Mouse (Mus musculus): ENCODE results near the gene H2-Q2. TPM values are rescaled to one million over a fixed set of nuclear protein-coding genes. Genes with fewer than 3 reads are reported as not detected.
"Not testable (repeated sequence)": the region's sequence is repeated elsewhere in the genome, so short reads cannot be mapped to it uniquely, and the experiment has no call there.

H2-Q2 gene
- polyA plus RNA-seq, 1 experiment from 2014 or later, result 3.3 TPM

DNA sequence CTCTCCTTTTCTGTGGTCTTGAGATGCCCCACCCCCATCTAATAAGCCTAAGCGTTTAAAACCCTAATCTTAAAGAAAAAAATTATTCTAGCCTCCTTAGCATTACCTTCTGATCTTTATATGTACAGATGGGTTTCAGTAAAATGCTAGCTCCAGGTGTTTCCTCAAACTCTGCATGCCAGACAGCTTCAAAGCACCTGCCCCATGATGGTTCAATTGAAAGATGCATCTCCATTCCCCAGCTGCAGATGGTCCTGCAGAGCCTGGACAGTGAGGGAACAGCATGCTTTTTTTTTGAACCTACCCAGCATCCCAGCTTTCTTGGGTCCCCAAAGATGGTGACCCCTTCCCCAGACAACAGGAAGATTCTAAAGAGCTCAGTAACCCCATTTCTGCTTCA is 15.0 kb downstream of the H2-Q2 start:
- H3K27me3 ChIP-seq (replicated peaks; ENCODE audit: control insufficient read depth, insufficient read depth, low read length), result peaks cover 6% of the 10 kb centered on the region; the same call in 1 of the 2 replicates
- no peaks in the 10 kb centered on the region for H3K36me3 ChIP-seq (ENCODE audit: control insufficient read depth, insufficient read depth)
- no peaks in the 10 kb centered on the region for H3K9me3 ChIP-seq (ENCODE audit: control insufficient read depth, low read length)
- no peak overlapping the region for H3K4me3 ChIP-seq (replicated peaks; ENCODE audit: low read length)
- H3K4me1 ChIP-seq (replicated peaks; ENCODE audit: control insufficient read depth, insufficient read depth, low read length), result peaks cover 7% of the 10 kb centered on the region
- H3K27ac ChIP-seq (ENCODE audit: low read length), result no peak overlapping the region
- WGBS, result 47% methylated on average over 1 of the region's 1 CpGs
- no peak for ATAC-seq
- H3K9ac ChIP-seq (replicated peaks; ENCODE audit: low read depth, low read length), result no peak overlapping the region
- H3K4me2 ChIP-seq (ENCODE audit: low read length), result no peak overlapping the region

DNA sequence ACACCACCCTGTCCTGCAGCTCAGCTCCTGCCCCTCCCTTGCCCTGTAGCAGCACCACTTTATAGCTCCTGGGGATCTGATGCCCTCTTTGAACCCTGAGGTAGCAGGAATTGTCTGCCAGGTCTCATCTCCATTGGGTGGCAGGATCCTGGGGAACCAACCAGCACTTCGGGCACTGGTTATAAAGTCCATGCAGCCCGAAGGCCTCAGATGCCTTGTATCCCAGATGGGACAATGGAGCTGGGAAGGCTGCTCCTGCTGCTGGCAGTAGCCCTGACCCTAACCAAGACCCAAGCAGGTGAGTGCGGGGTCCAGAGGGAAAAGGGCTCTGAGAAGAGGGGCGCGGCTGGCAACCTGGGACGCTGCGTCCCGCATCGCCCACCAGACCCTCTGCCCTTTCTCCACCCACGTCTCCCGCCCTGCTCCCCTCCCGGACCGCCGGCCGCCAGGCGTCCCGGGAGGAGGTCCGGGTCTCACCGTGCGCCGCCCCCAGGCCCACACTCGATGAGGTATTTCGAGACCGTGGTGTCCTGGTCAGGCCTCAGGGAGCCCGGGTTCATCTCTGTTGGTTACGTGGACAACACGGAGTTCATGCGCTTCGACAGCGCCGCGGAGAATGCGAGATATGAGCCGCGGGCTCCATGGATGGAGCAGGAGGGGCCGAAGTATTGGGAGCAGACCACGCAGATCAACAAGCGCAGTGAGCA is 16.9 kb downstream of the H2-Q2 start:
- no peak for ATAC-seq
- whole genome bisulfite sequencing, result 9% methylated on average over 38 of the region's 38 CpGs
- H3K36me3 ChIP-seq (ENCODE audit: control insufficient read depth, insufficient read depth), result no peaks in the 10 kb centered on the region

DNA sequence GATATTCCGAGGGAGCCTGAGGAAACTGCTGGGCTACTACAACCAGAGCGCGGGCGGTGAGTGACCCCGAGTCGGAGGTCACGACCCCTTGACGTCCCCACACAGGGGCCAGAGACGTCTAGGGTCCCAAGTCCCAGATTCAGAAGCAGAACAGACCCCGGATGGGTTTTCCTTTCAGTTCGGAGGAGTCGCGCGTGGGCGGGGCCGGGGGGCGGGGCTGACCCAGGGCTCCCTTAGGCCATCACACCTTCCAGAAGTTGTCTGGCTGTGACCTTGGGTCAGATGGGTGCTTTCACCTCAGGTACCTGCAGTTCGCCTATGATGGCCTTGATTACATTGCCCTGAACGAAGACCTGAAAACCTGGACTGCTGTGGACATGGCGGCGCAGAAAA is 17.4 kb downstream of the H2-Q2 start:
- peak overlapping the region; percentile 36 for H3K4me3 ChIP-seq (replicated peaks; ENCODE audit: low read length)
- 17% methylated on average over 21 of the region's 21 CpGs for whole genome bisulfite sequencing
- H3K36me3 ChIP-seq (ENCODE audit: control insufficient read depth, insufficient read depth), result no peaks in the 10 kb centered on the region
- peak overlapping the region; percentile 45 for H3K9ac ChIP-seq (replicated peaks; ENCODE audit: low read depth, low read length)
- no peak for ATAC-seq
- H3K27ac ChIP-seq (ENCODE audit: low read length), result no peak overlapping the region
- peaks cover 6% of the 10 kb centered on the region; the same call in 1 of the 2 replicates for H3K27me3 ChIP-seq (replicated peaks; ENCODE audit: control insufficient read depth, insufficient read depth, low read length)
- peak overlapping the region; percentile 70 for H3K4me2 ChIP-seq (ENCODE audit: low read length)
- peaks cover 3% of the 10 kb centered on the region; the same call in 1 of the 2 replicates for H3K9me3 ChIP-seq (ENCODE audit: control insufficient read depth, low read length)
- peaks cover 7% of the 10 kb centered on the region for H3K4me1 ChIP-seq (replicated peaks; ENCODE audit: control insufficient read depth, insufficient read depth, low read length)

More for the DNA sequence above, 16.9 kb downstream of the H2-Q2 start:
- H3K4me3 ChIP-seq (replicated peaks; ENCODE audit: low read length), result peak overlapping the region; percentile 36
- peaks cover 3% of the 10 kb centered on the region; the same call in 1 of the 2 replicates for H3K9me3 ChIP-seq (ENCODE audit: control insufficient read depth, low read length)
- H3K27me3 ChIP-seq (replicated peaks; ENCODE audit: control insufficient read depth, insufficient read depth, low read length), result peaks cover 6% of the 10 kb centered on the region; the same call in 1 of the 2 replicates
- H3K4me1 ChIP-seq (replicated peaks; ENCODE audit: control insufficient read depth, insufficient read depth, low read length), result peaks cover 7% of the 10 kb centered on the region
- peak overlapping the region; percentile 45 for H3K9ac ChIP-seq (replicated peaks; ENCODE audit: low read depth, low read length)
- no peak overlapping the region for H3K27ac ChIP-seq (ENCODE audit: low read length)
- peak overlapping the region; percentile 70 for H3K4me2 ChIP-seq (ENCODE audit: low read length)

DNA sequence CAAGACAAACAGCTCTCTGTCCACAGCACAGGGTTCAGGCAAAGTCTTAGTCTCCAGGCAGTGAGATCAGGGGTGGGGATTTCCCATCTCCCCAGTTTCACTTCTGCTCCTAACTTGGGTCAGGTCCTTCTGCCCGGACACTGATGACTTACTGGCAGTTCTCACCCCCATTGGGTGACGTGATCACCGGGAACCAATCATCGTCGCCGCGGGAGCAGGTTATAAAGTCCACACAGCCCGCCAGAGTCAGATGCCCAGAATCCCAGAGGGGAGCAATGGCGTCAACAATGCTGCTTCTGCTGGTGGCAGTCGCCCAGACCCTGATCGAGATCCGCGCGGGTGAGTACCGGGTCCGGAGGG is 37.3 kb downstream of the H2-Q2 start, which contains the start of gene H2-Q4:
Gene H2-Q4 (plus strand): TSS at position 249 of the 360 bp plus-strand sequence.
- H3K9me3 ChIP-seq (ENCODE audit: control insufficient read depth, low read length), result no peaks in the 10 kb centered on the region; the same call in 1 of the 2 replicates
- no peaks in the 10 kb centered on the region for H3K36me3 ChIP-seq (ENCODE audit: control insufficient read depth, insufficient read depth)
- H3K4me2 ChIP-seq (ENCODE audit: low read length), result peak within 1 kb of the TSS; percentile 96
- ATAC-seq, result peak; percentile 79
- H3K9ac ChIP-seq (replicated peaks; ENCODE audit: low read depth, low read length), result peak within 1 kb of the TSS; percentile 63
- peak within 1 kb of the TSS; percentile 54 for H3K4me3 ChIP-seq (replicated peaks; ENCODE audit: low read length)
- no peak within 1 kb of the TSS for H3K27ac ChIP-seq (ENCODE audit: low read length)
- peaks cover 3% of the 10 kb centered on the region; the same call in 1 of the 2 replicates for H3K27me3 ChIP-seq (replicated peaks; ENCODE audit: control insufficient read depth, insufficient read depth, low read length)
- WGBS, result 0% methylated on average over 16 of the region's 16 CpGs
- H3K4me1 ChIP-seq (replicated peaks; ENCODE audit: control insufficient read depth, insufficient read depth, low read length), result peaks cover 12% of the 10 kb centered on the region

DNA sequence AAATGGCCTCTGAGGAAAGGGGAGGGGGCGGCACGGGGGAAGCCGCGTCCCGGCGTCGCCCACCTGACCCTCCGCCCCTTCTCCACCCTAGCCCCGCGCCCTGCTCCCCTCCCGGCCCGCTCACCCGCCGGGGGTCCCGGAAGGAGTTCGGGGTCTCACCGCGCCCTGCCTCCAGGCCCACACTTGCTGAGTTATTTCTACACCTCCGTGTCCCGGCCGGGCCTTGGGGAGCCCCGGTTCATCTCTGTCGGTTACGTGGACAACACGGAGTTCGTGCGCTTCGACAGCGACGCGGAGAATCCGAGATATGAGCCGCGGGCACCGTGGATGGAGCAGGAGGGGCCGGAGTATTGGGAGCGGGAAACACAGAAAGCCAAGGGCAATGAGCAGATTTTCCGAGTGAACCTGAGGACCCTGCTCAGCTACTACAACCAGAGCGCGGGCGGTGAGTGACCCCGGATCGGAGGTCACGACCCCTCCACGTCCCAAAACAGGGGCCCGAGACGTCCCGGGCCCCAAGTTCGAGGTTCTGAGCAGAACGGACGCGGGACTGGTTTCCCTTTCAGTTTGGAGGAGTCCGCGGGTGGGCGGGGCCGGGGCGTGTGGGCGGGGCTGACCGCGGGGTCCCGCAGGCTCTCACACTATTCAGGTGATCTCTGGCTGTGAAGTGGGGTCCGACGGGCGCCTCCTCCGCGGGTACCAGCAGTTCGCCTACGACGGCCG is 37.8 kb downstream of the H2-Q2 start:
- peaks cover 12% of the 10 kb centered on the region for H3K4me1 ChIP-seq (replicated peaks; ENCODE audit: control insufficient read depth, insufficient read depth, low read length)
- H3K27ac ChIP-seq (ENCODE audit: low read length), result no peak overlapping the region
- peak overlapping the region; percentile 96 for H3K4me2 ChIP-seq (ENCODE audit: low read length)
- peak overlapping the region; percentile 54 for H3K4me3 ChIP-seq (replicated peaks; ENCODE audit: low read length)
- under 1% methylated on average over 69 of the region's 70 CpGs for WGBS
- ATAC-seq, result peak; percentile 38
- H3K36me3 ChIP-seq (ENCODE audit: control insufficient read depth, insufficient read depth), result no peaks in the 10 kb centered on the region
- H3K9ac ChIP-seq (replicated peaks; ENCODE audit: low read depth, low read length), result peak overlapping the region; percentile 63
- H3K27me3 ChIP-seq (replicated peaks; ENCODE audit: control insufficient read depth, insufficient read depth, low read length), result peaks cover 3% of the 10 kb centered on the region; the same call in 1 of the 2 replicates
- no peaks in the 10 kb centered on the region; the same call in 1 of the 2 replicates for H3K9me3 ChIP-seq (ENCODE audit: control insufficient read depth, low read length)

DNA sequence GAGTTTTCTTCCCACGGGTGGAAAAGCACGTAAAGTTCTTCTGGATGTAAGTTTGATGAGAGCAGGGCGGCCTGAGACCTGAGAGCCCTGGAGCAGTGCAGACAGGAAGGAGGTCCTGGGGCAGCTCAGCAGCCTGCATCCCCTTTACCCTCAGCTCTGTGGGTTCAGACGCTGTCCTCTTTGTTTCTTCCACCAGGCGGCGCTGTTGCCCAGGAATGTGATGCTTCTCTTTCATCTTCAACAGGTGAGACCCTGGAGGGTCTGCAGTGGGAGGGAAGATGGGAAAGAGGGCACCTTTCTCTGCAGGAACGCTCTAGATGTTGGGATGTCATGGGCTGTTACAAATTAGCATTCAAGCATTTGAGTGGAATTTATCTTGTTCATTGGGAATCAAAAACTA is 47.8 kb downstream of the H2-Q2 start:
- H3K27me3 ChIP-seq (replicated peaks; ENCODE audit: control insufficient read depth, insufficient read depth, low read length); H3K4me3 ChIP-seq (replicated peaks; ENCODE audit: low read length); H3K9me3 ChIP-seq (ENCODE audit: control insufficient read depth, low read length); H3K9ac ChIP-seq (replicated peaks; ENCODE audit: low read depth, low read length); H3K4me2 ChIP-seq (ENCODE audit: low read length); H3K36me3 ChIP-seq (ENCODE audit: control insufficient read depth, insufficient read depth); ATAC-seq; H3K4me1 ChIP-seq (replicated peaks; ENCODE audit: control insufficient read depth, insufficient read depth, low read length); H3K27ac ChIP-seq (ENCODE audit: low read length): not testable (repeated sequence)
- WGBS, result 10% methylated on average over 7 of the region's 7 CpGs

DNA sequence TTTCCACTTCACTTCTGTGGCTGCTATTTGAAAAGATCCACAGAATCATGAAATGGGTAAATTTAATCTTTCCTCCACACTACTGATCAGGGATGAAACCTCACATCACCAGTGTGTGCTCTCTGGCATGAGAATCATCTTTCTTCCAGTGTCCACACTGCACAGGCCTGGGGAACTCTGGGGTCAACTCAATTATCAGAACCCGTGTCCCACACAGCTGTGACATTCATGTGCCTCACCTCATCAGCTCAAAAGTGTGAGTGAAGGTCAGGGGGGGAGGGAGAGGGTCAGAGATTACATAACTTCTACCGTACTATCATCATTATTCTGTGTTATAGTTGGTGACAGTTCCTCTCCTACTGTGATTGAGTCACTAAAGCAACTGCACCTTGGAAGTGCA is 50.6 kb downstream of the H2-Q2 start:
- H3K27ac ChIP-seq (ENCODE audit: low read length); H3K4me2 ChIP-seq (ENCODE audit: low read length); H3K27me3 ChIP-seq (replicated peaks; ENCODE audit: control insufficient read depth, insufficient read depth, low read length); H3K4me1 ChIP-seq (replicated peaks; ENCODE audit: control insufficient read depth, insufficient read depth, low read length); H3K4me3 ChIP-seq (replicated peaks; ENCODE audit: low read length); ATAC-seq; H3K36me3 ChIP-seq (ENCODE audit: control insufficient read depth, insufficient read depth); H3K9me3 ChIP-seq (ENCODE audit: control insufficient read depth, low read length); H3K9ac ChIP-seq (replicated peaks; ENCODE audit: low read depth, low read length): not testable (repeated sequence)
- 84% methylated on average over 2 of the region's 2 CpGs for WGBS

DNA sequence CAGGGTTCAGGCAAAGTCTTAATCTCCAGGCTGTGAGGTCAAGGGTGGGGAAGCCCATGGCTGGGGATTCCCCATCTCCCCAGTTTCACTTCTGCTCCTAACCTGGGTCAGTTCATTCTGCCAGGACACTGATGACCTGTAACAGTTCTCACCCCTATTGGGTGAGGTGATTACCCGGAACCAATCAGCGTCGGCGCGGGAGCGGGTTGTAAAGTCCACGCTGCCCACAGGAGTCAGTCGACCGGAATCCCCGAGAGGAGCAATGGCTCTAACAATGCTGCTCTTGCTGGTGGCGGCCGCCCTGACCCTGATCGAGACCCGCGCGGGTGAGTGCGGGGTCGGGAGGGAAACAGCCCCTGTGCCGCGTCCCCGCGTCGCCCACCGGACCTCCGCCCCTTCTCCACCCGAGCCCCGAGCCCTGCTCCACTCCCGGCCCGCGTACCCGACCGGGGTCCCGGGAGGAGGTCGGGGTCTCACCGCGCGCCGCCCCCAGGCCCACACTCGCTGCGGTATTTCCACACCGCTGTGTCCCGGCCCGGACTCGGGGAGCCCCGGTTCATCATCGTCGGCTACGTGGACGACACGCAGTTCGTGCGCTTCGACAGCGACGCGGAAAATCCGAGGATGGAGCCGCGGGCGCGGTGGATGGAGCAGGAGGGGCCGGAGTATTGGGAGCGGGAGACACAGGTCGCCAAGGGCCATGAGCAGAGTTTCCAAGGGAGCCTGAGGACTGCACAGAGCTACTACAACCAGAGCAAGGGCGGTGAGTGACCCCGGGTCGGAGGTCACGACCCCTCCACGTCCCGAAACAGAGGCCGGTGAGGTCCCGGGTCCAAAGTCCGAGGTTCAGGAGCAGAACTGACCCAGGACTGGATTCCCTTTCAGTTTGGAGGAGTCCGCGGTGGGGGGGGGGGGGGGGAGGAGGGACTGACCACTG is 52.1 kb downstream of the H2-Q2 start:
- H3K9ac ChIP-seq (replicated peaks; ENCODE audit: low read depth, low read length); H3K9me3 ChIP-seq (ENCODE audit: control insufficient read depth, low read length); H3K4me1 ChIP-seq (replicated peaks; ENCODE audit: control insufficient read depth, insufficient read depth, low read length); H3K36me3 ChIP-seq (ENCODE audit: control insufficient read depth, insufficient read depth); H3K27me3 ChIP-seq (replicated peaks; ENCODE audit: control insufficient read depth, insufficient read depth, low read length); H3K27ac ChIP-seq (ENCODE audit: low read length): not testable (repeated sequence)
- WGBS, result 1% methylated on average over 51 of the region's 75 CpGs
- peak overlapping the region; percentile 24 for H3K4me3 ChIP-seq (replicated peaks; ENCODE audit: low read length)
- peak; percentile 61; the same call in 1 of the 2 replicates for ATAC-seq
- peak overlapping the region; percentile 34 for H3K4me2 ChIP-seq (ENCODE audit: low read length)

All from forebrain, embryonic 16.5 days (tissue).